Mouse (Mus musculus): ENCODE measurements around the gene Maged1. TPM values are rescaled to one million over a fixed set of nuclear protein-coding genes. Genes with fewer than 3 reads are reported as not detected.

Gene Maged1
- total and polyA plus RNA-seq, 3 experiments, result 88.7 to 117 (median 96.1) TPM

DNA sequence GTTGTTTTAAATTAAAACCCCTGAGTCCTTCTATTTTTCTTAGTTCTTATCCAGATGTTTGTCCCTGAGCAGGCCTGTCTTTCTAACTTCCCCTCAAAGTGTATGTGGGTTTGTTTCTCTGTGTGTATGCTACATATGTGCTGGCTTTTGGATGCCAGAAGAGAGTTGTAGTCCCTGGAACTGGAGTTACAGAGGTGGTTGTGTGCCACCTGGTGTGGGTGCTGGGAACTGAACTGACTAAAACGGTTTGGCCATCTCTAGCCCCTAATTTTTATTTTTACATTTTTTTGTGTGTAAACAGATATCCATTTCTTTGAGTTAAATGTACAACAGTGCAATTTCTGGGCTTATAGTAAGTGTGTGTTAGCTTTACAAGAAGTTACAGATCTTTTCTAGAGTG is 3.0 kb upstream of the Maged1 start:
- WGBS, result 15% methylated on average over 1 of the region's 1 CpGs
- H3K27ac ChIP-seq, result no peak overlapping the region
- TF ChIP-seq POLR2A (IDR thresholded peaks at IDR 0.05; ENCODE audit: insufficient read depth, low read depth, low read length) (no peak), CTCF (IDR thresholded peaks at IDR 0.05) (peak; percentile 67)
- no peak overlapping the region for H3K9ac ChIP-seq (ENCODE audit: low read depth, low read length)
- DNase-seq, result no peak
- H3K27me3 ChIP-seq (ENCODE audit: control insufficient read depth, insufficient read depth, low read length), result no peaks in the 10 kb centered on the region
- H3K79me2 ChIP-seq (replicated peaks; ENCODE audit: control insufficient read depth, insufficient read depth, low read length), result no peaks in the 10 kb centered on the region
- intact Hi-C loops (cut with DNase I), result loop anchor here (2.0 to 10.0 kb wide), 4 partner anchors 64 to 310 kb away; partner anchors contain the start of gene Klhl15
- no peaks in the 10 kb centered on the region for H3K36me3 ChIP-seq (ENCODE audit: control insufficient read depth, insufficient read depth, low read length)
- no peaks in the 10 kb centered on the region; the same call in 1 of the 2 replicates for H3K4me1 ChIP-seq (ENCODE audit: control insufficient read depth, insufficient read depth, low read length)
- no peak overlapping the region for H3K4me3 ChIP-seq

DNA sequence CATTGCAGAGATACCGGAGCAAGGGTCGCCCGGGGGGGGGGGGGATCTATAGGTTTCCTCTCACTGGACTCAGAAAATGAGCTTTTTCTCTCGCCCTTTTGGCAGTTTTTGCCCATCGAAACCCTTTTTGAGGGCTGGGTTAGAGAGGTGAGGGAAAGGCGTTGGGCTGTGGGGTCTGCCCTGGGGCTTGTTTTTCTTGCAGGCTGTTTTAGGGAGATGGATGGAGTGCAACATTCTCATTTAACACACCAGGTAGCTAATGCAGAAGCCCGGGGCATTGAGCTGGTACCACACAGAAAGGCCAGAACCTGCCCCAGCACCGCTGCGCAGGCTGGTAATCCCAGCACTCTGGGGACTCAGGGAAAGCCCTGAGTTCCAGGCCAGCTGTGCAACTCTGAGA is 593 bp upstream of the Maged1 start:
- peak overlapping the region; percentile 69 for H3K4me3 ChIP-seq
- H3K36me3 ChIP-seq (ENCODE audit: control insufficient read depth, insufficient read depth, low read length), result no peaks in the 10 kb centered on the region
- no peak for TF ChIP-seq POLR2A (IDR thresholded peaks at IDR 0.05; ENCODE audit: insufficient read depth, low read depth, low read length)
- no peak for TF ChIP-seq CTCF (IDR thresholded peaks at IDR 0.05)
- TF ChIP-seq EP300 (IDR thresholded peaks at IDR 0.05; ENCODE audit: insufficient read depth, low read depth, low read length), result no peak
- DNase-seq, result no peak
- peak overlapping the region; percentile 34; the same call in 1 of the 2 replicates for H3K9ac ChIP-seq (ENCODE audit: low read depth, low read length)
- H3K4me1 ChIP-seq (ENCODE audit: control insufficient read depth, insufficient read depth, low read length), result no peaks in the 10 kb centered on the region
- H3K79me2 ChIP-seq (replicated peaks; ENCODE audit: control insufficient read depth, insufficient read depth, low read length), result no peaks in the 10 kb centered on the region
- H3K27ac ChIP-seq, result peak overlapping the region; percentile 54
- WGBS, result 33% methylated on average over 9 of the region's 9 CpGs
- intact Hi-C loops (cut with DNase I), result loop anchor here (10.0 kb wide), 1 partner anchor 308 kb away; the partner anchor contains the start of gene Klhl15
- H3K27me3 ChIP-seq (ENCODE audit: control insufficient read depth, insufficient read depth, low read length), result no peaks in the 10 kb centered on the region

DNA sequence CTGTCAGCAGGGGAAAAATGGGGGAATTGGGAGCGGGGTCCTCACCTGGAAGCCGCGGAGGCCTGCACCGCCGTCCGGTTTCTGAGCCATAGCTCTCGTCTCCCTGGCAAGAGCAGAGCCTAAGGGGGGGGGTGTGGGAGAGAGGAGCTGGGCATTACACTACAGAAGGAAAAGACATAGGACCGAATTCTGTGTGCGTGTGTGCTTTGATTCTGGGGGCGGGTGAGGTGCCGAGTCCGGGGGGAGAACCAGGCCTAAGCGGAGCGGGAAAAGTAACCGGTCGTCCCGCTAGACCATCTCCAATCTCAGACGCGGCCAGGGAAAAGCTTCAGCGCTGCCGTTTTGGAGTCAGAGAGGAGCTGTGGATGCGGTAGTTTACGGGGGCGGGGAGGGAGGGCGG is 737 bp downstream of the Maged1 start:
- Histone ChIP-seq H3K27ac (peak overlapping the region; percentile 80), H3K79me2 (replicated peaks; ENCODE audit: control insufficient read depth, insufficient read depth, low read length) (no peaks in the 10 kb centered on the region), H3K36me3 (ENCODE audit: control insufficient read depth, insufficient read depth, low read length) (no peaks in the 10 kb centered on the region), H3K4me1 (ENCODE audit: control insufficient read depth, insufficient read depth, low read length) (no peaks in the 10 kb centered on the region), H3K4me3 (peak overlapping the region; percentile 69), H3K27me3 (ENCODE audit: control insufficient read depth, insufficient read depth, low read length) (no peaks in the 10 kb centered on the region), H3K9ac (ENCODE audit: low read depth, low read length) (peak overlapping the region; percentile 87)
- intact Hi-C loops (cut with DNase I), result loop anchor here (2.0 to 10.0 kb wide), 2 partner anchors 174 to 306 kb away; partner anchors contain the start of genes Apoo, Fam90a1b and Klhl15
- DNase-seq, result peak; percentile 13 to 33
- WGBS, result 15% methylated on average over 25 of the region's 25 CpGs
- TF ChIP-seq POLR2A (IDR thresholded peaks at IDR 0.05; ENCODE audit: insufficient read depth, low read depth, low read length), result no peak
- no peak for TF ChIP-seq EP300 (IDR thresholded peaks at IDR 0.05; ENCODE audit: insufficient read depth, low read depth, low read length)
- no peak for TF ChIP-seq CTCF (IDR thresholded peaks at IDR 0.05)

- Histone ChIP-seq H3K27ac (peak overlapping the region; percentile 80), H3K36me3 (ENCODE audit: control insufficient read depth, insufficient read depth, low read length) (no peaks in the 10 kb centered on the region), H3K79me2 (replicated peaks; ENCODE audit: control insufficient read depth, insufficient read depth, low read length) (no peaks in the 10 kb centered on the region), H3K4me1 (ENCODE audit: control insufficient read depth, insufficient read depth, low read length) (no peaks in the 10 kb centered on the region), H3K4me3 (peak overlapping the region; percentile 69), H3K9ac (ENCODE audit: low read depth, low read length) (peak overlapping the region; percentile 87), H3K27me3 (ENCODE audit: control insufficient read depth, insufficient read depth, low read length) (no peaks in the 10 kb centered on the region)
- peak; percentile 55 to 62 for DNase-seq
- 22% methylated on average over 37 of the region's 37 CpGs for WGBS
- TF ChIP-seq EP300 (IDR thresholded peaks at IDR 0.05; ENCODE audit: insufficient read depth, low read depth, low read length), result no peak
- TF ChIP-seq POLR2A (IDR thresholded peaks at IDR 0.05; ENCODE audit: insufficient read depth, low read depth, low read length), result no peak
- no peak for TF ChIP-seq CTCF (IDR thresholded peaks at IDR 0.05)
- intact Hi-C loops (cut with DNase I), result loop anchor here (2.0 to 10.0 kb wide), 2 partner anchors 174 to 306 kb away; partner anchors contain the start of genes Apoo, Fam90a1b and Klhl15
Observed at GRCm38 (mm10) chrX:94540341-94541201, 1.4 kb downstream of the Maged1 start.

GRCm38 (mm10) chrX:94534346-94534745 is 7.6 kb downstream of the Maged1 start:
- TF ChIP-seq EP300 (IDR thresholded peaks at IDR 0.05; ENCODE audit: insufficient read depth, low read depth, low read length), result no peak
- TF ChIP-seq POLR2A (IDR thresholded peaks at IDR 0.05; ENCODE audit: insufficient read depth, low read depth, low read length), result no peak
- no peak for TF ChIP-seq CTCF (IDR thresholded peaks at IDR 0.05)
- intact Hi-C loops (cut with DNase I), result no loop called here
- no peak overlapping the region for H3K9ac ChIP-seq (ENCODE audit: low read depth, low read length)
- H3K27me3 ChIP-seq (ENCODE audit: control insufficient read depth, insufficient read depth, low read length), result no peaks in the 10 kb centered on the region
- no peaks in the 10 kb centered on the region for H3K79me2 ChIP-seq (replicated peaks; ENCODE audit: control insufficient read depth, insufficient read depth, low read length)
- no peaks in the 10 kb centered on the region for H3K36me3 ChIP-seq (ENCODE audit: control insufficient read depth, insufficient read depth, low read length)
- H3K27ac ChIP-seq, result no peak overlapping the region
- no peaks in the 10 kb centered on the region for H3K4me1 ChIP-seq (ENCODE audit: control insufficient read depth, insufficient read depth, low read length)
- no peak overlapping the region for H3K4me3 ChIP-seq
- WGBS, result 60% methylated on average over 2 of the region's 2 CpGs
- DNase-seq, result no peak

GRCm38 (mm10) chrX:94530301-94530700 is 11.6 kb downstream of the Maged1 start:
- no peaks in the 10 kb centered on the region for H3K79me2 ChIP-seq (replicated peaks; ENCODE audit: control insufficient read depth, insufficient read depth, low read length)
- H3K36me3 ChIP-seq (ENCODE audit: control insufficient read depth, insufficient read depth, low read length), result no peaks in the 10 kb centered on the region
- DNase-seq, result no peak
- H3K27ac ChIP-seq, result no peak overlapping the region
- no peak overlapping the region for H3K4me3 ChIP-seq
- no peaks in the 10 kb centered on the region for H3K4me1 ChIP-seq (ENCODE audit: control insufficient read depth, insufficient read depth, low read length)
- H3K9ac ChIP-seq (ENCODE audit: low read depth, low read length), result no peak overlapping the region
- 72% methylated on average over 3 of the region's 3 CpGs for WGBS
- no peaks in the 10 kb centered on the region for H3K27me3 ChIP-seq (ENCODE audit: control insufficient read depth, insufficient read depth, low read length)
- intact Hi-C loops (cut with DNase I), result no loop called here
- TF ChIP-seq EP300 (IDR thresholded peaks at IDR 0.05; ENCODE audit: insufficient read depth, low read depth, low read length) (no peak), CTCF (IDR thresholded peaks at IDR 0.05) (no peak), POLR2A (IDR thresholded peaks at IDR 0.05; ENCODE audit: insufficient read depth, low read depth, low read length) (no peak)

All from heart, adult 2 months (tissue).